Mouse (Mus musculus): ENCODE results near the gene Slc25a44.
"Not testable (repeated sequence)": the region's sequence is repeated elsewhere in the genome, so short reads cannot be mapped to it uniquely, and the experiment has no call there.

Gene Slc25a44

DNA sequence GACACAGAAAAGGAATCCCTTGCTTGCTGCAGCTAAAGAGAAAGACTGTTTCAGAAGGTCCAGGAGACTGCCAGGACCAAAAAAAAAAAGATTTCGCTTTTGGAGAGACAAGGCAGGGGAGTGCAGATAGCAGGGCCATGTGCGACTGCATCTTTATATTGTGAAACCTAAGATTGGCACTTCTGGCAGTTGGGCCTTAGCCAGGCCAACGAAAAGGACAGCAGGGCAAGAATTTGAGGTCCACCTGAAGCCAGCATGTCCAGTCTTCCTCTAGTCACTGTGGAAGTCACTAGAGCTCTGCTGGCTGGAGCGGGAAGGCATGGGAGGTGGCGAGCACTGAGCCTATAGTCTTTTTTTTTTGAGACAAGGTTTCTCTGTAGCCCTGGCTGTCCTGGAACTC lies 16.0 kb downstream of the Slc25a44 start:
- TF ChIP-seq GATA4 (IDR thresholded peaks at IDR 0.05; ENCODE audit: insufficient replicate concordance, low read length): no peak

DNA sequence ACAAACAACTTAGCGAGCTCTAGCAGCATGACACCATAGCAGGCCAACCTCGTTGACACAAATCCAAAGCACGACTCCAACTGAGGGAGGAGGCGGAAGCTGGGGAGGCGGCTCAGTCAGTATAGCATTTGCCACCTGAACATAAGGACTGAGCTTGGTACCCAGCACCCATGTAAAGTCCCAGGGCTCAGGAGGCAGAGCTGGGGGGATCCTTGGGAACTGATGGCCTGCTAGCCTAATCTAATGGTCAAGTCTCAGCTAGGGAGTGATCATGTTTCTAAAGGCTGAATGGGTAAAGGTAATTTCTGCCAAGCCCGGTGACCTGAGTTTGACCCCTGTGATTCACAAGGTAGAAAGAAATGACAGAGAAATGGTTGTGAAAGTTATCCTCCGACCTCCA lies 17.4 kb downstream of the Slc25a44 start:
- TF ChIP-seq GATA4 (IDR thresholded peaks at IDR 0.05; ENCODE audit: insufficient replicate concordance, low read length): no peak

DNA sequence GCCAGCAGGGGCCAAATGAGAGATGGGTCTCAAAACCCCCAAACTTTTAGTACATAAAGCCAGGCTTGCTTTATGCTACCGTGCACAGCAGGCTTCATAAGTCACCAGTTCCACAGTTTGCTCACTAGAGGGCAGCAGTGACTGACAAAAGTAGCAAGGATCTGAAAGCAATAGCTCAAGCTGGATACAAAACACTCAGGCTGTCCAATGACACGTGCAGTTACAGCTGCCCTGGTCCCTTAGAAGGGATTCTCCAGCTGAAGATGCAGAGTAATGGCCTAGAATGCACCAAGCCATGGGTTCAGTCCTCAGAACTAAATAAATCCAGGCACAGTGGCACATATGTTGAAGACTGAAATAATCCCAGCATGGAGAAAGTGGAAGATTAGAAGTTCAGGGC lies 17.8 kb downstream of the Slc25a44 start:
- no peak for TF ChIP-seq GATA4 (IDR thresholded peaks at IDR 0.05; ENCODE audit: insufficient replicate concordance, low read length)

DNA sequence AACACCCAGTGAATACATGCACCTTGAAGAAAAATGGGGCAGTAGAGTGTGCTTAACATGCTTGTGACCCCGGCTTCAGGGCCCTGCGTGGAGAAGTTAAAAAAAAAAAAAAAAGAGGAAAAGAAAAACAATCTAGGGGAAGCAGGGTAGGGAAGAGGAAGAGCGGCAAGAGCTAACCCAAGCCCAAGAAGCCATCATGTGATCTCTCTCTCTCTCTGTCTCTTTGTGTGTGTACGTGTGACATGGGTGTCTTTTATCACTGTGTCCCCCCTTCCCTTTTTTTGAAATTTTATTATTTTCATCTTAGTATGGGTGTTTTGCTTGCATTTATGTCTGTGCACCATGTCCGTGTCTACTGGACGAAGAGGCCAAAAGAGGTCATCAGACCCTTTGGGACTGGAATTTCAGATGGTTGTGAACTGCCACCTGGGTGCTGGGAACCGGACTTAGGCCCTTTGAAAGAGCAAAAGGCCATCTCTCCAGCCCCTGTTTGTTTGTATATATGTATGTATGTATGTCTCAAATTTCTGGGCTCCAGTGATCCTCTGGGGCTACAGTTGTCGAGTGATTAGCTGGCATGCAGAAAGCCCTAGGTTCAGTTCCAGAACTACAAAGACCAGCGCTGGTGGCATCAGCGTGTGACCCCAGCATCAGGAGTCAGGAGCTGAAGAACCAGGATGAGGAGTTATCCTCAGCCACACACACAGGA lies 21.3 kb downstream of the Slc25a44 start:
- no peak for TF ChIP-seq GATA4 (IDR thresholded peaks at IDR 0.05; ENCODE audit: insufficient replicate concordance, low read length)

DNA sequence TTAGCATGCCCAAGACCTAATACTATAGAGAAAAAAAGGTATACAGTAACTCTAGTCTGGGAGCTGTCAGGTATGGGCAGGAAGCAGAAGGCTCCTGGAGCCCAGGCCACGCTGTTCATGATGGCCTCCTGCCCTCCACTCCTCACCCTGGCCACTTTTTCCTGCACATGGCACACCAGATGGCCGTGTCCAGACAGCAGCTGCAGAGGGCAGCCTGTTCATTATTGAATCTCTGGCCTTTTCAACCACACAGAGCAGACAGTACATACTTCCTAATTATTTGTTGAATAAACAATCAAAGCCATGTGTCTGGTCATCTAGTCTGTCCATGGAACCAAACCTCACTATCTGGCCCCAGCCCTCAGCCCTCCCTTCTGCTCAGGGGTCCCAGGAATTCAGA lies 26.3 kb downstream of the Slc25a44 start:
- TF ChIP-seq GATA4 (IDR thresholded peaks at IDR 0.05; ENCODE audit: insufficient replicate concordance, low read length): no peak

DNA sequence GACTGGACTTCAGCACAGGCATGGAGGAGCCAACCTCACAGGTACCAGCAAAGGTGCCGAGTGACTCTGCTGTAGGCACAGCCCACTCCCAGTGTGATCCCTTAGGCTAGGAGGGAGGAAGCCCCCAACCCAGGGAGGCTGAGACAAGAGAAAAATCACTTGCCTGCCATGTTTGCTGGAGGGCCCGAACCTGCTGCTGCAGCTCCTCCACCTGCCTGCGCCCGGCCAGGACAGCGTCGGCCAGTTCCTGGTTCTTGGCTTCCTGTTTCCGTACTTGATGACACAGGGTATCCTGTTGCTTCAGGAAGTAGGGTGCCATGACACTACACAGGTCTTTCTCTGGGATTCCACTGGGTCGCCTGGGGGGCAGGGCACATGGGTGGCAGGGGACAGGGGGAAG lies 29.2 kb downstream of the Slc25a44 start:
- TF ChIP-seq GATA4 (IDR thresholded peaks at IDR 0.05; ENCODE audit: insufficient replicate concordance, low read length): no peak

DNA sequence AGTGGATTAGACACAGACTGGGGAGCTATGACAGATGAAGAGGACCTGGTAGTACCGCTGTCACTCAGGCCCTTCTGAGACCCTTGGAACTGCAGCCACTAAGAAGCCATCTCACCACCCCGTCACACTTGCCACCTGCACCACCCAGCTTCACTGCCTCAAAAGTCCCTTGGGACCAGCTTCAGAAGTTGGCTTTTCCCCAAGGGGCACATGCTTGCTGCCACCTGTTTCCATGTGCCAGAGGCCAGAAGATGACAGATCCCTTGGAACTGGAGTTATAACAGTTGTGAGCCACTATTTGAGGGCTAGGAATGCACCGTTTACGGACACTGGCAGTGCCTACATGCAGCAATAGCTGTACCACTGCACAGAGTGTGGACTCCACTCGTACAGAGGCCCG lies 29.7 kb downstream of the Slc25a44 start:
- no peak for TF ChIP-seq GATA4 (IDR thresholded peaks at IDR 0.05; ENCODE audit: insufficient replicate concordance, low read length)

DNA sequence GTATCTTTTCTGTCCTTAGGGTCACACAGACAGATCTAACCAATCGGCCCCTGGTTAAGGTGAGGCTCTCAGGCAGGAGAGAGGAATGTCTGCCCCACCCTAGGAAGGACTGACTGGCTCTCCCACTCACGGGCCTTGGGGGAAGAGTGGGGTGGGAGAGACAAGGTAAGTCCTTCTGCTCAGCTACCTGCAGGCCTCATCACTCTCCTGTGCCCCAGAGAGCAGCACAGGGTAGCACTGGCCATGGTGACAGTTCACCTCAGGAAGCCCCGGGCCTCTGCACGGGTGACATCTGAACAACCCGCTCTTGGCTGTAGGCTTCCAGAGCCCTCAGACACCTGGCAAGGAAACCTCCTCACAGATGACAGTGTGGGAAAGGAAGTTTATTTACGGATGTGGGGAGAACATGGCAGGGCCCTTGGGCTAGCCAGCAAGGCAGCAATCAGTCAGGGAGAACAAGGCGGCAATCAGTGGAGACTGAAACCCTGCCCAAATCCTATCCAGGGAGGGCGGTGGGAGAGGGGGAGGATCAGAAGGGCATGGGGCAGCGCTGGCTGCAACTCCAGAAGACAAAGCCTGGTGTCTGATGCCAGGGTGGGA lies 31.1 kb downstream of the Slc25a44 start:
- TF ChIP-seq GATA4 (IDR thresholded peaks at IDR 0.05; ENCODE audit: insufficient replicate concordance, low read length): no peak

DNA sequence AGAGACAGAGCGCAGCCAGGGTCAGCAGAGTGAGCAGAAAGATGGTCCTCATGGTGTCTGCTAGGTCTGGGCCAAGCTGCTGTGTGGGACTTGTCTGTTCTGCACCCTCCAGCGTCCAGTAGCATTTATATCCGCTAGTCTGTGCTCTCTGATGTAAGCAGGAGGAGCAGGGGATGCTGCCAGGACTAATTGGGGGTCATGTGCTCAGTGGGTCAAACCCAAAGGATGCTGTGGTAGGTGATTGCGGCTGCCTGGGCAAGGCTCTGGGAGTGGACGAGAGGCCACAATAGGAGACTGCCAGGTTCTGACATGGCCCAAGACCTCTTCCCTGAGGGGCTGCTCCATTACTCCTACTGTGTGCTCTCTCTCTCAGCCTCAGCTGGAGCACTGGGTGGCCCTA lies 40.6 kb downstream of the Slc25a44 start, which contains the start of gene Bglap:
Bglap (minus strand) TSS at position 101 of the 400 bp plus-strand sequence.
- no peak for TF ChIP-seq GATA4 (IDR thresholded peaks at IDR 0.05; ENCODE audit: insufficient replicate concordance, low read length)

DNA sequence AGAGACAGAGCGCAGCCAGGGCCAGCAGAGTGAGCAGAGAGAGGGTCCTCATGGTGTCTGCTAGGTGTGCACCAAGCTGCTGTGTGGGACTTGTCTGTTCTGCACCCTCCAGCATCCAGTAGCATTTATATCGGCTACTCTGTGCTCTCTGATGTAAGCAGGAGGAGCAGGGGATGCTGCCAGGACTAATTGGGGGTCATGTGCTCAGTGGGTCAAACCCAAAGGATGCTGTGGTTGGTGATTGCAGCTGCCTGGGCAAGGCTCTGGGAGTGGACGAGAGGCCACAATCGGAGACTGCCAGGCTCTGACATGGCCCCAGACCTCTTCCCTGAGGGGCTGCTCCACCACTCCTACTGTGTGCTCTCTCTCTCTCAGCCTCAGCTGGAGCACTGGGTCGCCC lies 46.3 kb downstream of the Slc25a44 start, which contains the start of gene Bglap2:
Bglap2 (minus strand) TSS at position 101 of the 400 bp plus-strand sequence.
- TF ChIP-seq GATA4 (IDR thresholded peaks at IDR 0.05; ENCODE audit: insufficient replicate concordance, low read length): not testable (repeated sequence)

DNA sequence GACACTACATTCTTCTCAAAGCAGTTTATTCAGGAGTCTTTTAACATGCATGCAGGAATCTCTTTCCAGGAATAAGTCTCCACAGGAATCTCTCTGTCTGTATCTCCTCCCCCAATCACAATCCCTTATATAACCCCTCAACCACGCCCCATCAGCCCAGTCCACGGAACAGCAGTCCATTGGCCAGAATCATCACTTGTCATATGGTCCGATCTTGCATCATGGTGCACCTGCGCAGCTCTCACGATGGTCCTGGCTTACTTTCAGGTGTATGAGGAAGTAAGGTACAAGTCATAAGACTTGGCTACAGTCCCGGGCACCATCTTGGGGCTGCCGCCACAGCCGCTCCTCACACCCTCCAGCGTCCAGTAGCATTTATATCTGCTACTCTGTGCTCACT lies 52.3 kb downstream of the Slc25a44 start, which contains the start of gene Bglap3:
Bglap3 (minus strand) TSS at position 101 of the 400 bp plus-strand sequence.
- not testable (repeated sequence) for TF ChIP-seq GATA4 (IDR thresholded peaks at IDR 0.05; ENCODE audit: insufficient replicate concordance, low read length)

DNA sequence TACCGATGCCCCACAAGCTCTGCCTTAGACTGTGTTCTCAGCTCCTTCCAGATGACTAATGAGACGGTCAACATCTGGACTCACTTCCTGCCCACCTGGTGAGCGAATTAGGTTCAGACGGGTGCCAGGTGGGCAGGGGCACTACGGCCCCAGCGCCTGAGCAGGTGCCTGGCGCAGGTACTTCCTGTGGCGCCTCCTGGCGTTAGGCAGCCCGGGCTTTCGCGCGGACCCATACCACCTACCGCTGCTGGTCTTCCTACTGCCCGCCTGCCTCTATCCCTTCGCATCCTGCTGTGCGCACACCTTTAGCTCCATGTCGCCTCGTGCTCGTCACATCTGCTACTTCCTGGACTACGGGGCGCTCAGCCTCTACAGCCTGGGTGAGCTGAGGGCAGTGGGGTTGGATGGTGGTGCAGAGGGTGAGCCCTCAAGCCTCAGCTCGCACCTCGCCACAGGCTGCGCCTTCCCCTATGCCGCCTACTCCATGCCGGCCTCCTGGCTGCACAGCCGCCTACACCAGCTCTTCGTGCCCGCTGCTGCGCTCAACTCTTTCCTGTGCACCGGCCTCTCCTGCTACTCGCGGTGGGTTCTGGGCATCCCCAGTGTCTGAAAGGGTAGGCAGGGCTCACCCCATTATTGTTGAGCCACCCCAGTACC lies 59.1 kb downstream of the Slc25a44 start:
- TF ChIP-seq GATA4 (IDR thresholded peaks at IDR 0.05; ENCODE audit: insufficient replicate concordance, low read length): no peak

DNA sequence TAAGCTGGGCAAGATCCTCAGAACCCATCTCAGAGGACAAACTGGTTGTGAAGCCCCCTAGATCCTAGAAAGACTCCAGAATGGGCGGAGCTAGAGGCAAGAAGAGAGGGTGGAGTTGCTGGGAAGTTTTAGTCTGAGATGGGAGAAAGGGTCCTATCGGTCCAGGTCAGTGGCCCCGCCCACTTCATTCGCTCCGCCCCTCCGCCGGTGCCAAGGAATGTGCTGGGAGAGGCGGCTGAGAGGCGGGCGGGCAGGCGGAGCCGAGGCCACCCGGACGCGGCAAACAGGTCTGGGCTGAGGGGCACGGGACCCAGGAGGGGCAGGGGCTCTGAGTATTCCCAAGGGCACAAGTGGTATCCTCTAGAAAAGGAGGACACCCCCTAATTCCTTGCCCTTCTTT lies 60.6 kb downstream of the Slc25a44 start, which contains the start of gene Paqr6:
Paqr6 (plus strand) TSS at position 248 of the 400 bp plus-strand sequence.
- TF ChIP-seq GATA4 (IDR thresholded peaks at IDR 0.05; ENCODE audit: insufficient replicate concordance, low read length): no peak

DNA sequence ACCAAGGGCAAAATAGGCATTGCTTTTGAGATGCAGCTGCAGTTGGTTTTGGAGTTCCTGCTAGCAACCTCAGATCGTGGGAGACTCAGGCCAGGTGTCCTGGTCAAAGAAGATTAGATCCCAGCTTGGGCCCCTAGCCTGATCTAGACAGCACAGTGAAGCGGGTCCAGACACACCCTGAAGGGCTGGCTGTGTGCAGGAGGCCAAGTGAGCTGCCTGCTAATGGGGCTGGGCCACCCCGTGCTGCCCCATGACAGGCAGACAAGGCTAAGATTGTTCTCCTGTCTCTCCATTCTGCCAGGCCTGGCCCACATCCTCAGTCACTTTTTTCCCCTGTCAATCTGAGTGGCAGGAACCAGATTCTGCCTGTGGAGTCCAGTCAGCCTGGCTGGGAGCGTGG lies 61.2 kb downstream of the Slc25a44 start:
- no peak for TF ChIP-seq GATA4 (IDR thresholded peaks at IDR 0.05; ENCODE audit: insufficient replicate concordance, low read length)

DNA sequence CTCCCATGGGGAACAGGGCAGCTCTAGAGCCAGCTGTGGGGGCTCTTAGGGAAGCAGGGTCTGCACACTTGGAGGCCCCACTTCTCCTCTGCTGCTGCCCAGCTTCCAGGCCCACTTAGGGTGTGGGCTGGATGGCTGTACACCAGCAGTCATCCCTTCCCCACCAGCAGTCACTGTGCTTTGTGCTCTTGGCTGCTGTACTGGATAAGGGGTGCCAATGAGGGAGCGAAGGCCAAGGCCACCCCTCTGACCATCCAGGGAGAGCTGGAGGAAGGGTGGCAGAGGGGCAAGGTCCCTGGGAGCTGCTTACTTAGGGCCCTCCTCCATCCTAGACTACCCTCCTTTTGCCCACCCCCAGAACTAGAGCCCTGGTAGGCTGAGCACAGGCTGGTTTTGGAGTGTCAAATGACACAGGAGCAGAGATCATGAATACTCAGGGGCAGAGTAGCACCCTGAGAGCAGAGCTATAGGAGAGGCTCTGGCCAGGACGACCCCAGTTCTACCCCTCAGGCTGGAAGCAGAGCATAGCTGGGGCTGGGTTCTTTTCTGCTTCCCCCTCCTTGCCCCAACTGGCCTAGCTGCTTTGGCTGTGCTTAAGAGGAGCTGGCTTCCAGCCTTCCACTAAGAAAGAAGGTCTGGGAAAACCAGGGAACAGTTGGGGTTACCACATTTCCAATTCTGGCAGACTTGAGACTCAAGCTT lies 63.2 kb downstream of the Slc25a44 start:
- no peak for TF ChIP-seq GATA4 (IDR thresholded peaks at IDR 0.05; ENCODE audit: insufficient replicate concordance, low read length)
